Mouse (Mus musculus): ENCODE measurements around the gene En1.

En1 gene

DNA sequence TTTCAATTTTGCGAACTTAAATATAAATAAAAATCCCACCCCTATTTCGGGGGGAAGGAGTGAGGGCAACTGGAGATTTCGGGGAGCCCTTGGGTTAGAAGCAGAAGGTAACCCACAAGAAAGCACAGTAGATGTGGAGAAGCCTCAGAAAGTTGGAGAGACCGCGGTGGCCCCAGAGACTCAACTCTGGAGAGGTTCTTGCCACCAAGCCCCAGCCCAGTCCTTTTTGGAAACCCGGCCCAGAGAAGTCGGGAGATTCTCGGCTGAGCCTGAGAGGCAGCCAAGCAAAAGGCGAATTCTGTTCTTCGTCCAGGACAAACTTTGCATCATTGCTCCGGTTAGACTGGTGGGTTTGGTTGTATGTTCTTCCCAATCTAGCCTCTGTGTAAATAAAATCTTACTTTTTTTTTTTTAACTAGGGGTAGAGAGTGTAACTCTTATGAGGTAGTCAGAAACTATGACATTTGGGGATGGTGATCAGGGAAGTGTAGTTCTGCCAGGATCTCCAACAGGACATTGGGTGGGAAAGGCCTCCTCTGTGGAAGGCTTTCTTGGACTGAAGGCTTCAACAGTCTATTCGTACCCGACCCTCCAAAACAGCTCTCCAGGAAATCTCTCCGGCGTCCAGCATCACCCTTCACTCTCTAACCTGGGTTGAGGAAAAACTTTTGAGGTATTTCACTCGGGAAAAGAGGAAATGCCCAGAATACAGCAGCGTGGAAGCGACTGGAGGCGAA, 1.5 kb upstream of the En1 start:
- no peak for DNase-seq

GRCm38 (mm10) chr1:120601253-120601836, 873 bp upstream of the En1 start:
- DNase-seq = no peak

GRCm38 (mm10) chr1:120602876-120603655, 848 bp downstream of the En1 start:
- no peak for DNase-seq

GRCm38 (mm10) chr1:120603656-120604051, 1.4 kb downstream of the En1 start:
- no peak for DNase-seq

- DNase-seq = no peak
Observed at GRCm38 (mm10) chr1:120604431-120605142, 2.4 kb downstream of the En1 start.

GRCm38 (mm10) chr1:120605143-120605435, 2.9 kb downstream of the En1 start:
- DNase-seq = no peak

GRCm38 (mm10) chr1:120605521-120606310, 3.5 kb downstream of the En1 start:
- no peak for DNase-seq

GRCm38 (mm10) chr1:120606641-120607575, 4.7 kb downstream of the En1 start:
- no peak for DNase-seq

- no peak for DNase-seq
Observed at GRCm38 (mm10) chr1:120607576-120608400, 5.6 kb downstream of the En1 start.

DNA sequence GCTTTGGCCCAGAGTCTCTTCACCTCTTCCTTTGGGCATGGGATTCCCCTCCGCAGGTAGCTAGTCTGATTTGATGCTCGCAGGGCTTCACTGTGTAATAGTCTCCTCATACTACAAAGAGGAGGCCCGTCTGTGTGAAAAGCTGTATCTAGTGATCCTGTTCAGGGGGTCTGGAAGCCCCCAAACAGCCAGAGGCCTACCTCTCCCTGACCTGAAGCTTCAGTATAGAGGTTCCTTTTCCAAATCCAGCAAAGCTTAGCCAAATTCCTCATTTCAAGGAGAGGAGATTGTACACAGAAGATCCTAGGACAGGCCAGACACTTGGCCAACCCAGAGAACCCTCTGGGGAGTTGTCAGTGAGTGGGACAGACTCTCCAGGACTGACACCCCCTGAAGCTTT, 6.2 kb downstream of the En1 start:
- no peak for DNase-seq

GRCm38 (mm10) chr1:120609611-120610010, 7.4 kb downstream of the En1 start:
- no peak for DNase-seq

DNA sequence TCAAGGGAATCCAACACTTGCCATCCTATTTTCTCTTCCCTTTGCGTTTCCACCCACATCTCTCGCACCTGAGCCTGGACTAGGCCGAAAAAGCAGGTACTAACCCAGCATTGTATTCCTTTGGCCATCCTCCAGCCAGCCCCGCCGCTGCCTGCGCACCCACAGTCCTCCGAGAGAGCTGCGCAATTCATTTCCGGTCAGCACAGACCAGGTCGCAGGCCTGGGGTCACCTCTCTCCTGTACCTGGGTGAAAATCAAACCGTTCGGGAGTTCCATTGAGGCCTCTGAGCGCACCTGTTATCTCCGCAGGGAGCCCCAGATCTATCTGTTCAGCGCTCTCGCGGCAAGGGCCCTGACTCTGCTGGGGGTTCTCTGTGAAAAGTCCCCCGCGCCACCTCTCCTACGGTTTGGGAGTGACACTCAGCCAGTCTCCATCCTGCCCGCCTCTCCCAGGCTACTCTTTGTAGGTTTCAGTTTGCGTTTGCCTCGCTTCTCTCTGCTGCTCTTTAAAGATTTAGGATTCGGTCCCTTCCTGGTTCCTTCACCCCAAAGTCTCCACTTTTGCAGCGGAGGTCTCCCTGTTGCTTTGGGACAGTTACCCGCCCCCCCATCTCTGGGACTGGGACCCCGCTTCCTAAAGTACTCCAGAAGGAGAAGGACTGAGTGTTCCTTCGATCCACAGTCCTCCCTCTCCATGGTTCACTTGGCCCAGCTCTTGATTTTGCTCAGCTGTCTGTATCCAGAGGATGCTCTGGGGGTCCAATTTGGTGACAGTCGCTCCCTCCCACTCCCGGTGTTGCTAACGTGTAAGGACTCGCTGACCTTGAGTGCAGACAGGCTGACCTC, 11.5 kb downstream of the En1 start:
- DNase-seq = no peak

DNA sequence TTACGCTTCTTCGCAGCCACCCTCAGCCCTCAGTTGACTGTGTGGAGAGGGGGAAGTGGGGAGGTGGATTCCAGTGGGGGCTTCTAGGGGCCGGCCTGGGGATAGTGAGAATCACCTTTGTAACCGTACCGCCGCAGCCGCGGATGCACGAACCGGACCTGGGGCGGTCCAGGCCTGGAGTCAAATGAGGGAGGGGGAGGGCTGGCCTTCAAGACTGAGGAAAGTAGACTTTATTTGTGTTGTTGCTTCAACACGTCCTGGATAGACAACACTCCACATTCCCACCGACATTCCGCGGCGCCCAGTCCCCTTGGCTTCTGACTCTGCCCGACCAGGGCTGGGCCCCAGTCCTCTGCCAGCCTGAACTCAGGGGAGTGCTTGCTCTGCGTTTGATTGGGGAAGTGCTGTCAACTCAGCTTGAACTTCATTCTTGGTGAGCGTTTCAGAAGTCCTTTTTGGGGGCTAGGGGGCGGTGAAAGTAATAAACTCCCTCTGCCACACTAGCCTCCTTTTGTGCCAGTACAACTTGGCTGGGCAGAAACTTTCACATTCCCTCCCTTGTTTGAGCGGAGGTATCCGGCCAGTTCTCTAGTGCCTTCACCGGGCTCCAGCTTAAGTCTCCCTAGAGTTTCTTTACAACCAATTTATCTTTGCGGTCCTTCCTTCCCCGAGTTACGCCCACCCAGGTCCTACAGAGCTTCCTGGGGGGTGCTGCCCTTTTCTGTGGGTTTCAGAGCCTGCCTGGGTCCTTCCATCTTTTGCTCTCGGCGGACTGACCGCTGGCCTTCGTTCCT, 12.3 kb downstream of the En1 start:
- no peak for DNase-seq

- no peak for DNase-seq
Observed at GRCm38 (mm10) chr1:120615521-120615920, 13.3 kb downstream of the En1 start.

- no peak for DNase-seq
Observed at GRCm38 (mm10) chr1:120615927-120616326, 13.7 kb downstream of the En1 start.

DNA sequence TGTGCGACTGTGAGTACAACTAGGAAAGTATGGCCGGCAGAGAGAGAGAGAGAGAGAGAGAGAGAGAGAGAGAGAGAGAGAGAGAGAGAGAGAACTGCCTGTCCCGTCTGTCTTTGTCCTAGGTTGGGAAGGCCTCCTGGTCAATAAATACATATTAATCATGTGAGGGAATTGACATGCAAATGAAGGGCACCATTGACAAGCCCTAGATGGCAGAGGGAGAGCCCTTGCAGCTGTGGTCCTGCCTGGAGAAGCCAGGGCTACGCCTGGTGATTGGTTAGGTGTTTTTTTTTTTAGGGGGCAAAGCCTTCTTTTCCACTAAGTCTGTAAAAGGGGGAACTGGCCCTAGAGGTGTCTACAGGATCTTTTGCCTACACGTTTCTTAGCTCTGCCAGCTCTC, 19.2 kb downstream of the En1 start:
- no peak for DNase-seq

DNA sequence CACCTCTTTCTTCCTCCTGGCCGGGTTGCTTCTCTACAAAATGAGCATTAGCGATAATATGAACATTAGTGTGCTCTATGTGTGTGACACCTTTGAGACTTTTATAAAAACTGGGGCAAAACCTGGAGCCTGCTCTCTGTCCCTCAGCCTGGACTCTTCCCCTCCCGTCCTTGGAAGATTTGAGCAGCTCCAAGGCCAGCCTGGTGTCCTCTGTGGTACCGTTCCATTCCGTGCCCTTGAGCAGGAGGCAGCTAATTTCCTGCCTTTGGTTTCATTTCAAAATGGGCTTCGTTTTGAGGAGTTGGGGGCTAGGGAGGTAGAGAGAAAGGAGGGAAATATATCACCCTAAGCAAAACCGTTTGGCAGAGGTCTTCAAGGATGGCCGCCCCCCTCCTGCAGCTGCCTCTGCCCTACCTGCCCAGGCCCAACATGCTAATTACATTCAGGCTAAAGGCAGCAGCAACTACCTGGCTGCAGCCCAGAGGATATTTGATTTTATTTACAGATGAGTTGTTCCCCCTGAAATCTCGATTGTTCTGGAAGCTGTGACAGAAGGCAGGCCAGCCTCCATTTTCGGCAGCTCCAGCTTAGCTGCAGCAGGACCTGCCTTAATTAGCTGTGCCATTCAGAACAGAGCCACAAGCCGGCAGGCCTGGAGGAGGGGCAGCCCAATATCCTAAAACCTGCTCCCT, 24.9 kb downstream of the En1 start:
- no peak for DNase-seq

- no peak for DNase-seq
Observed at GRCm38 (mm10) chr1:120627622-120628001, 25.4 kb downstream of the En1 start.

All from B cell, adult 2 months (primary cell).